Mouse (Mus musculus) midbrain, postnatal 0 days (tissue): ENCODE measurements at regions not wholly inside any gene's neighbourhood (a gene's known extent, or its start where the extent isn't known, plus 50 kb on each side); places are given as distances from the start of the nearest gene placed in this dataset.

Experiments
- ATAC-seq: fragments of 200-750 bp; cut with Nextera tagmentation; 2 replicates; pipeline ENCODE4 v1.8.0; 2017; ENCODE audit warnings: moderate number of reproducible peaks, mild to moderate bottlenecking, moderate TSS enrichment, moderate library complexity; ENCODE audit not compliant: low FRiP score
- DNase-seq: peaks from one replicate; pipeline ENCODE4 v3.0.0-alpha.2; 2015; ENCODE audit warnings: low spot score
- H3K27ac ChIP-seq: fragments of 300-500 bp; sonication (generic); 2 replicates; pipeline ENCODE4 v1.5.1; 2014; ENCODE audit warnings: low read depth, mild to moderate bottlenecking, low read length, mixed read lengths
- H3K27me3 ChIP-seq: fragments of 300-500 bp; sonication (generic); 2 replicates; pipeline ENCODE4 v1.6.1; 2014; ENCODE audit warnings: low read length, control low read depth, mixed read lengths; ENCODE audit not compliant: insufficient read depth
- H3K36me3 ChIP-seq: fragments of 300-500 bp; sonication (generic); 2 replicates; pipeline ENCODE4 v1.6.1; 2014; ENCODE audit warnings: low read length, control low read depth, mixed read lengths; ENCODE audit not compliant: insufficient read depth
- H3K4me1 ChIP-seq: fragments of 300-500 bp; sonication (generic); 2 replicates; pipeline ENCODE4 v1.6.1; 2014; ENCODE audit warnings: mild to moderate bottlenecking, control low read depth, antibody characterized with exemption, low read length, mixed read lengths; ENCODE audit not compliant: insufficient read depth
- H3K4me2 ChIP-seq: fragments of 300-500 bp; sonication (generic); 2 replicates; pipeline ENCODE4 v1.6.1; 2014; ENCODE audit warnings: low read depth, mild to moderate bottlenecking, low read length, mixed read lengths; ENCODE audit not compliant: poor library complexity, severe bottlenecking
- H3K4me3 ChIP-seq: fragments of 300-500 bp; sonication (generic); 2 replicates; pipeline ENCODE4 v1.5.1; 2014; ENCODE audit warnings: low read depth, mild to moderate bottlenecking, low read length, moderate library complexity
- H3K9ac ChIP-seq: fragments of 300-500 bp; sonication (generic); replicated peaks from 2 replicates; pipeline ENCODE4 v1.6.1; 2014; ENCODE audit warnings: mild to moderate bottlenecking, low read length, moderate library complexity, mixed read lengths; ENCODE audit not compliant: poor library complexity, severe bottlenecking
- H3K9me3 ChIP-seq: fragments of 300-500 bp; sonication (generic); 2 replicates; pipeline ENCODE4 v1.6.1; 2016; ENCODE audit warnings: low read length, control low read depth
- CTCF ChIP-seq: IDR thresholded peaks from 2 replicates; pipeline ENCODE4 v1.5.1; 2016; ENCODE audit warnings: antibody characterized with exemption, mild to moderate bottlenecking
- WGBS: fragments of 180-500 bp; shearing (Covaris S2); extraction: QIAGEN DNeasy Blood & Tissue Kit; methylation state at CpG from one replicate; pipeline ENCODE4 v1.1.7; 2014; 5-methylcytosine and 5-hydroxymethylcytosine counted together

DNA sequence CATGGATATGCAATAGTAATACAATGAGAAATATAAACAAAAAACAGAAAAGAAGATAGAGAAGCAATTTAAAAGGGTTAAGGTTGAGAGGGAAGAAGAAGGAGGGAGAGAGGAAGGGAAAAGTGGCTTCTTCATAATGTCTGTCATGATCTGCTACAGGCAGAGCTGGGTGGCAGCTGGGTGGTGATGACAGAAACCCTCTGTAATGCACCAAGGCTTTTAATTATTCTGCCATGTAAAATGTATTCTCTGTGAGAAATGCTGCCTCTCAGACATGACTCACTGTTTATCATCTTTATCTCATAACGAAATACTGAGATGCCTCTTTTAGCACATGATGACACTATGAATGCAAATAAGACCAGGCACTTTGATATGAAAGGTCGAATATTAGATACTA lies 435.4 kb downstream of the Prdm13 start:
- DNase-seq (no peak), ATAC-seq (no peak)
- H3K27me3 ChIP-seq, result no peaks in the 10 kb centered on the region
- H3K27ac ChIP-seq, result no peak overlapping the region
- H3K4me2 ChIP-seq, result no peak overlapping the region
- H3K9me3 ChIP-seq, result no peaks in the 10 kb centered on the region
- no peaks in the 10 kb centered on the region for H3K4me1 ChIP-seq
- H3K9ac ChIP-seq, result no peak overlapping the region
- TF ChIP-seq CTCF, result no peak
- no peak overlapping the region for H3K4me3 ChIP-seq
- WGBS, result 54% methylated on average over 2 of the region's 2 CpGs
- no peaks in the 10 kb centered on the region for H3K36me3 ChIP-seq

DNA sequence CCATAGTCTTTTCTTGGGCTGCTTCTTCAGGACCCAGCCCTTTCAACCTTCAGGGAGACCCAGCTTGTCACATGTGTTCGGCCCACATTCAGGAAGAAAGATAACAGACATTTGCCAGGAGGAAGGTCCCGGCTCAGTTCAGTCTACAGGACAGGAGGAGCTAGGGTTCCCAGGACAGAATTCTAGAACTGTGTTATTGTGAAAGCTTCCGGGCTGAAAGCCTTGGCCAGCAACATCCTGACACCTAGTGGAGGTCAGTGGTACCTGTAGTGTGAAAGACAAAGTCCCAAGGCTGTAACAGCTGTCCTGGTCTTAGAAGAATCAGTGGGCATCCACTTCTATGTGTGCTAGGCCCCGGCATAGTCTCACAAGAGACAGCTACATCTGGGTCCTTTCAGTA lies 463.1 kb downstream of the Prdm13 start:
- peak; percentile 71 for DNase-seq
- no peaks in the 10 kb centered on the region for H3K36me3 ChIP-seq

DNA sequence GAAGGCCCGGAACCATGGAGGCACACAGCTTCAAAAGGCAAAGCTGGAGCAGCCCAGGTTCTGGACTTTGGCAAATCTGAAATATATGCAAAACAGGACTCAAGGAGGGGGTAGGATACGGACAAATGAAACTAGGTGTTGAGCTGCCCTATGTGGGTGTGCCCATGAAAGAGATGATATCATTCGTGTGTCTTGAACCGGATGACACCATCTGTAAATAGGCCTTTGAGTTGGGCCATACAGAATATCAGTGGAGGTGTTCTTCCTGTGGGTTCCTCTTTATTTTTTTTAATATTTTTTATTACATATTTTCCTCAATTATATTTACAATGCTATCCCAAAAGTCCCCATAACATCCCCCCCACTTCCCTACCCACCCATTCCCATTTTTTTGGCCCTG lies 478.1 kb downstream of the Prdm13 start:
- no peak for DNase-seq
- Histone ChIP-seq H3K4me1 (no peaks in the 10 kb centered on the region), H3K4me2 (no peak overlapping the region), H3K4me3 (no peak overlapping the region), H3K36me3 (no peaks in the 10 kb centered on the region), H3K9ac (no peak overlapping the region), H3K27me3 (no peaks in the 10 kb centered on the region), H3K27ac (no peak overlapping the region), H3K9me3 (no peaks in the 10 kb centered on the region)
- WGBS, result 95% methylated on average over 4 of the region's 4 CpGs
- no peak; the same call in 1 of the 2 replicates for ATAC-seq
- no peak for TF ChIP-seq CTCF

More for the DNA sequence above, 463.1 kb downstream of the Prdm13 start:
- Histone ChIP-seq H3K9ac (no peak overlapping the region), H3K27me3 (no peaks in the 10 kb centered on the region), H3K4me1 (no peaks in the 10 kb centered on the region), H3K4me2 (no peak overlapping the region), H3K9me3 (no peaks in the 10 kb centered on the region), H3K27ac (no peak overlapping the region), H3K4me3 (no peak overlapping the region)
- ATAC-seq, result peak; percentile 75
- TF ChIP-seq CTCF, result peak; percentile 85
- 52% methylated on average over 4 of the region's 4 CpGs for WGBS

DNA sequence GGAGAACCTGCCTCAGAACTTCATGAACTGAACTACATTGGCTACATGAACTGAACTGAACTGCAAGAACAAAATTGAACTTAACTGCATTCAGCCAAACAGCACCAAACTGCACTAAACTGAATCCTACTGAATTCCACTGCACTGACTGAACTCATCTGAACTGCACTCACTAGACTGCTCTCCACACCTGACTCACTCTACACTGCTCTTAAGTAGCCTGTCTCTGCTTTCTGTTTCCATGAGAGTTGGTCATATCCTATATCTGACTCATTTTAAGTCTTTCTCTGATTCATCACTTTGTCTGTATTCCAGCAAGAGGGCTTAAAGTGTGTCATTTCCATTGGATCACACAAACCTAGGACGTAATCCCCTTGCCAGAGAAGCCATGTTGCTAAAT lies 490.1 kb downstream of the Prdm13 start:
- DNase-seq (no peak), ATAC-seq (no peak)
- Histone ChIP-seq H3K4me3 (no peak overlapping the region), H3K27me3 (no peaks in the 10 kb centered on the region), H3K27ac (no peak overlapping the region), H3K4me2 (no peak overlapping the region), H3K9ac (no peak overlapping the region), H3K4me1 (no peaks in the 10 kb centered on the region), H3K9me3 (no peaks in the 10 kb centered on the region), H3K36me3 (no peaks in the 10 kb centered on the region)
- 88% methylated on average over 1 of the region's 1 CpGs for WGBS
- TF ChIP-seq CTCF, result no peak

DNA sequence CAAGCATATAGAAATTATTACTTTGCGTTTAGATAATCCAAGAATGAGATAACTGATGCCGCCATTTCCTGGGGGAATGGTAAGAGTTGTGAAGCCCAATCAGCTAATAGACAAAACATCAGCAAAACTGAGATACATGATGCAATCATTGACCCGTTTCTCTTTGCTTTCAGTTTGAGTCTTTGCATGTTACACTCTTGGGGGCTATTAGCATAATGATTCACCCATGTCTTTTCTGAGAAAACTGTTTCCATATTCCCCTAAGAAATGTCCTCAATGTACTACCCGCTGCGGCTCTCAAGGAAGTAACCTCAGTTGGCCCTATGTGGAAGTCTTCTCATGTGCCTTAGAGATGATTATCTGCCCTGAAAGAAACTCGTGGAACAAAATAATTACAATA lies 512.0 kb downstream of the Prdm13 start:
- no peaks in the 10 kb centered on the region for H3K27me3 ChIP-seq
- H3K27ac ChIP-seq, result no peak overlapping the region
- 68% methylated on average over 6 of the region's 6 CpGs for WGBS
- no peak overlapping the region for H3K4me3 ChIP-seq
- TF ChIP-seq CTCF, result no peak
- no peaks in the 10 kb centered on the region for H3K36me3 ChIP-seq
- no peaks in the 10 kb centered on the region for H3K4me1 ChIP-seq
- no peak for ATAC-seq
- H3K4me2 ChIP-seq, result no peak overlapping the region
- no peak for DNase-seq
- H3K9ac ChIP-seq, result no peak overlapping the region
- no peaks in the 10 kb centered on the region for H3K9me3 ChIP-seq

DNA sequence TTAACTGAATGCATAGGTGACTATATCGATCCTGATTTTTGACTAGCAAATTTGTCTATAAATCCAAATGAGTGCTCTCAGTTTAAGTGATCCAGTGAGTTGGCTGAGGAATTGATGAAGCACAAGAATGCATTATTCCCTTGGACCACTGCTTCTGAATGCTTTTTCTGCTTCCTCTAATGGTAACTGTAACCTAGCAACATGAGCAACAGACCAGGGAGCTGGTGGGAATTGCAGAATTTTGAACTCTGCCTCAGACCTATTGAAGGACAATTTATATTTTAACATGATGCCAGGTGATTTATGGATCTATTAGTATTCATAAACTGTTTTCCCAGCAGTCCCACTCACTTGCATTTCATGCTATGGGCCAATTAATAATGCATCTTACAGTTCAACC lies 512.7 kb downstream of the Prdm13 start:
- WGBS, result 78% methylated on average over 1 of the region's 1 CpGs
- Histone ChIP-seq H3K27ac (0 out of 2 replicates have a peak overlapping the region, but pooled peaks have one; percentile 1), H3K4me3 (no peak overlapping the region), H3K27me3 (no peaks in the 10 kb centered on the region), H3K9ac (no peak overlapping the region), H3K4me1 (no peaks in the 10 kb centered on the region), H3K4me2 (no peak overlapping the region), H3K9me3 (no peaks in the 10 kb centered on the region), H3K36me3 (no peaks in the 10 kb centered on the region)
- DNase-seq (peak; percentile 30), ATAC-seq (peak; percentile 38; the same call in 1 of the 2 replicates)
- TF ChIP-seq CTCF, result no peak
